In genomic region chr13:112050892-112051291, GRCm38 (mm10) we compare ENCODE assay signal across 14 mouse cellular contexts.
"Had no signal": no experiment of that assay in that cellular context is flagged by ENCODE, and none has a peak within 500 bp of the region (broad histone marks: within the 10 kb centered on the region; RNA-seq: fewer than 3 reads in every experiment).

No protein-coding gene starts in this region.

- H3K27ac ChIP-seq: limb, embryonic 15.5 days; liver, embryonic 12.5 days; midbrain, embryonic 10.5 days; neural tube, embryonic 15.5 days had no signal

- H3K4me1 ChIP-seq: neural tube, embryonic 15.5 days had no signal

- DNase-seq: kidney, postnatal 25 days; layer of hippocampus, postnatal 36 days; lung, embryonic 14.5 days; lung, postnatal 10 days; lung, postnatal 4 days; midbrain, embryonic 14.5 days; right cerebral cortex, adult 18-20 months; right cerebral cortex, postnatal 25 days; thymus, postnatal 4 days had no signal

- H3K36me3 ChIP-seq: limb, embryonic 15.5 days; liver, embryonic 12.5 days; midbrain, embryonic 10.5 days; neural tube, embryonic 15.5 days had no signal

- ATAC-seq: liver, embryonic 12.5 days had no signal

- H3K27me3 ChIP-seq: limb, embryonic 15.5 days; neural tube, embryonic 15.5 days had no signal

- H3K9ac ChIP-seq: limb, embryonic 15.5 days; liver, embryonic 12.5 days; lung, embryonic 14.5 days; neural tube, embryonic 15.5 days had no signal

- H3K4me3 ChIP-seq: limb, embryonic 15.5 days; liver, embryonic 12.5 days; midbrain, embryonic 10.5 days; myocyte; neural tube, embryonic 15.5 days had no signal

- H3K9me3 ChIP-seq: limb, embryonic 15.5 days; liver, embryonic 12.5 days; midbrain, embryonic 10.5 days; neural tube, embryonic 15.5 days had no signal

- H3K4me2 ChIP-seq: limb, embryonic 15.5 days; liver, embryonic 12.5 days; lung, embryonic 14.5 days; neural tube, embryonic 15.5 days had no signal
